Mouse (Mus musculus) kidney, postnatal 4 days (tissue): ENCODE results near the gene Fn3krp.
A peak's percentile ranks its signal among the peaks of the same experiment; 100 is the strongest.

Experiments used
- DNase-seq, 2 experiments: peaks; one replicate each; pipeline ENCODE4 v3.0.0; 2021; ENCODE audit warnings: mixed read lengths in 2 of 2

Fn3krp gene

DNA sequence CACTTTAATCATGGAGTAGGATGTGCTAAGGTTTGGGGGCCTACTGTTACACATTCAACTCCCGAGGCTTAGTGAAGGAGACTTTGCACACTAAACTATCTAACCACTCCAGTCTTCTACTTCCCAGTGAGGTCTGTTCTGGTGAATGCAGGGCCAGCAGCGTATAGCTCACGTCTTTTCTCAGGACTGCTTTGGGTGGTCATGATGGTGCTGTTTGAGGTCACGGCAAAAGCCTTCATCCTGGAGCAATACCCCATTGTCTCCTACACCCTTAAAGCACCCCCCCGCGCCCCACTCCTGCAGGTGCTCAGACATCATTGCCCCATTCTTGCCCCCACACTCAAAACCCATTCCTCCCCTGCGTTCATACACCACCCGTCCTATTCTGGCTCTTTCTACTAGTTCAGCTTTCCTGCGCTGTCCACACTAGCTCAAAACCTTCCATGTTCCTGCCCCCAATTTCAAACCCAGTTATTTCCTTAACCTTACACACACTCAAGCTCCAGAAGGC lies 30.1 kb downstream of the Fn3krp start:
- no peak for DNase-seq

DNA sequence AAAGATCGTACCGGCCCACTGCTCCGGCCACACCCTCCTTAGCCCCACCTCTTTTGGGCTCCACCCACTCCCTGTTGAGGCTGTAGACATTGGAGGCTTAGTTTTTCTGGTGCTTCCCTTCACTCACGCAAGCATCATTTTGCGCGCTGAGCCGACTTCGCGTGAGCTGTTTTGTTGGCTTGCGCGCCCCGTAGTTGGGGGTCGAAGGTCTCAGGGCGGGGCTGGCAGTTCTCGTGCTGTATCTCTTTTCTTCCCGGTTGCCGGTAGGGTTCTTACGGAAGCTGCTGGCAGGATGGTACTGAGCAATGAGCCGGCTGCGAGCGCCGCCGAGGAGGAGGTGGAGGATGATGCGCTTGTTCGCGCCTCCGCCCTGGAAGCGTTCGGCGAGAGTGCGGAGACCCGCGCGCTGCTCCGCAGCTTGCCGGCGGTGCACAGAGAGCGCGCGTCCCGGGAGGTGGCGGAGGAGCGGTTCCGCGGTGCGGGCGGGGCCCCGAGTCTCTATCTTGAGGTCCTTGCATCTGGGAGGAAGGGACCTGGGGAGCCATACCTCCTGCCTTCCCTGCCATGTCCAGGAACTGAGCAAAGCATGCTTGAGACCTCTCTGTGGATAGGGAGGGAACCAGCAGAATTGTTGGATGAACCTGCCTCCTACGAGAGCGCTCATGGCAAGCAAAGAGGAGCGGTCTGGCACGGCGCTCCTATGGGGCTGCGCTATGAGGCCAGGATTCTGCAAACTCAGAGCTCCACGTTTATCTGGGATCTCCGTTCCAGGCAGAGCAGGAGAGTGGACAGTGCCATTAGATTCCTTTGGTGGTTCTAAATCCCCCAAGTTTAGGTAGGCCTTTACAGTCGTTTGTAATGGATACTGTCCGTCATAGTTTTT lies 30.8 kb downstream of the Fn3krp start, which contains the start of gene Tbcd:
Tbcd (plus strand) TSS at position 197 of the 883 bp plus-strand sequence.
- peak; percentile 96 for DNase-seq

DNA sequence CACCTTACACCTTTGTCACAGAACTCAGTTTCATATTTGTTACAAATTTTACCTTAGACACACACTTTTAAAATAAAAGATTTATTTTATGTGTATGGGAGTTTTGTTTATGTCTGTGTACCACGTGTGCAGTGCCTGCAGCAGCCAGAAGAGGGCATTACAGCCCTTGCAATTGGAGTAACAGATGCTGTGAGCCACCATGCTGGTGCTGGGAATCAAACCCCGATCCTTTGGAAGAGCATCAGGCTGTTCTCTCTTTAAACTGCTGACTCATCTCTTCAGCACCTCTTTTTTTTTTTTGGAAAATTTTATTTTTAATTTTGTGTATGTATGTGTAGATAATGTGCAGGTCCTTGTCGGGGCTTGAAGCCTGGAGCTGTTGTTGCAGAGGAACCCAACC lies 36.7 kb downstream of the Fn3krp start:
- DNase-seq: no peak

- DNase-seq: no peak
Observed at GRCm38 (mm10) chr11:121467408-121467807, 46.2 kb downstream of the Fn3krp start.

DNA sequence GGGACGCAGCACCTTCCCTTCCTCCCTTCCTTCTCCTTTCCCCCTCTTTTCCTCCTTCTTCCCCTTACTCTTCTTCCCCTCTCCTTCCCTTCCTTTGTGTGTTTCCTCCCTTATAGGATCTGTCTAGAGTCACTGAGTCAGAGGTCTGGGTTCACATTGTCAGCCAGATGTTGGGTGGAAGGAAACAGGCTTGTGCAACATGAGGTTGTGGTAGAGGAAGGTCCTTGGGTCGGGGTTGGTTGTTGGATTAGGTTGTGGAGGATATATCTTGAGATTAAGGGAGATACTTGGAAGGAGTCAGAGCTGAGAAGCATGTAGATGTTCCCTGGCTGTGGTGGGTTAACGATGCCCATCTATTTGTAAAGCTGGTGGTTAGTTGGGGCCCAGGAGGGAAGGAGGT lies 53.6 kb downstream of the Fn3krp start:
- no peak for DNase-seq

DNA sequence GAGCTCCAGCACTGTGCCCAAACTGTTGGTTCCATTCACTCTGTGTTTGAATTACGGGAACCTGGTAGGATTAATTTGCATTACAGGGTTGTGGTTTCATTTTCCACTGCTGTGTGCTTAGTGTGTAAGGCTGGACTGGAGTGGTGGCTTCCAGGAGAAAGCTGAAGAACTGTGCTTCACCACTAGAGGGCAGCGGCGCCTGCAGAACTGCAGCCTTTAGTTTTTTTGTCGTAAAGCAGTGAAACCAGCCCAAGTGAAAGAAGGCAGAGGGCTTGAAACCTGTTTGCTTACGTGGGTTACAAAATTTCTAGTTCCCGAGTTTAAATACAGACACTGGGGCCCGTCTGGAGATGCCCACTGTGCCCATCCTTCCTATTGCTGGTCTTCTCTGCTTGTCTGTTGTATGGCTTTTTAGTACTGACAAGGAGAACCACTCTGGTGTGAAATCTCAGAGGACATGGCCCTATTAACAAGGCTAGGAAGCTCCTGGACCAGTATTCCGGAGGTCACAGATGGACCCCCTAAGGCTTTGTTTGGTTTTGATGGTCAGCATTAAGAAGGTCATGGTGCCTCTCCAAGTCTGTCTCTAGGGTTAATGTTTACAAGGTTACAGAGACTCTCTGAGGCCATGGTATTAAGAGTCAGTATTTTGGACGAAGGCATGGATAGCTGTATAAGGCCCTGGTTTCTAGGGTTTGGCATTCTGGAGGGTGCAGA lies 54.7 kb downstream of the Fn3krp start:
- DNase-seq: peak; percentile 86 to 89

- DNase-seq: no peak
Observed at GRCm38 (mm10) chr11:121479476-121480203, 58.4 kb downstream of the Fn3krp start.
